Mouse (Mus musculus): ENCODE results near the gene Gm17581. TPM values are rescaled to one million over a fixed set of nuclear protein-coding genes. Genes with fewer than 3 reads are reported as not detected.
"Not testable (repeated sequence)": the region's sequence is repeated elsewhere in the genome, so short reads cannot be mapped to it uniquely, and the experiment has no call there.

Gene Gm17581
- polyA plus RNA-seq, 1 experiment: not detected

- no peak overlapping the region for H3K4me3 ChIP-seq (ENCODE audit: insufficient read depth, low read length)
- no peak overlapping the region for H3K27ac ChIP-seq (ENCODE audit: insufficient read depth, low read length)
- H3K4me1 ChIP-seq (ENCODE audit: control insufficient read depth, insufficient read depth, low read length): peaks cover 4% of the 10 kb centered on the region
- TF ChIP-seq CTCF (IDR thresholded peaks at IDR 0.05; ENCODE audit: extremely low read depth, insufficient read depth, low read length) (no peak), POLR2A (IDR thresholded peaks at IDR 0.05; ENCODE audit: extremely low read depth, insufficient read depth, low read length) (no peak)
These were observed 11.6 kb downstream of the Gm17581 start for GRCm38 (mm10) chr2:155724036-155724435.

- H3K4me1 ChIP-seq (ENCODE audit: control insufficient read depth, insufficient read depth, low read length): no peaks in the 10 kb centered on the region
These were observed 15.1 kb downstream of the Gm17581 start for GRCm38 (mm10) chr2:155720585-155720984.

GRCm38 (mm10) chr2:155717082-155717990, 18.3 kb downstream of the Gm17581 start:
- no peak overlapping the region for H3K27ac ChIP-seq (ENCODE audit: insufficient read depth, low read length)
- H3K4me1 ChIP-seq (ENCODE audit: control insufficient read depth, insufficient read depth, low read length): no peaks in the 10 kb centered on the region
- H3K4me3 ChIP-seq (ENCODE audit: insufficient read depth, low read length): no peak overlapping the region
- TF ChIP-seq CTCF (IDR thresholded peaks at IDR 0.05; ENCODE audit: extremely low read depth, insufficient read depth, low read length) (no peak), POLR2A (IDR thresholded peaks at IDR 0.05; ENCODE audit: extremely low read depth, insufficient read depth, low read length) (no peak)

More at GRCm38 (mm10) chr2:155720585-155720984, 15.1 kb downstream of the Gm17581 start:
- H3K27ac ChIP-seq (ENCODE audit: insufficient read depth, low read length): no peak overlapping the region
- no peak overlapping the region for H3K4me3 ChIP-seq (ENCODE audit: insufficient read depth, low read length)
- TF ChIP-seq CTCF (IDR thresholded peaks at IDR 0.05; ENCODE audit: extremely low read depth, insufficient read depth, low read length): no peak
- TF ChIP-seq POLR2A (IDR thresholded peaks at IDR 0.05; ENCODE audit: extremely low read depth, insufficient read depth, low read length): no peak

GRCm38 (mm10) chr2:155710557-155710956, 25.1 kb downstream of the Gm17581 start:
- no peaks in the 10 kb centered on the region for H3K4me1 ChIP-seq (ENCODE audit: control insufficient read depth, insufficient read depth, low read length)
- H3K4me3 ChIP-seq (ENCODE audit: insufficient read depth, low read length): no peak overlapping the region
- H3K27ac ChIP-seq (ENCODE audit: insufficient read depth, low read length): no peak overlapping the region
- TF ChIP-seq POLR2A (IDR thresholded peaks at IDR 0.05; ENCODE audit: extremely low read depth, insufficient read depth, low read length) (no peak), CTCF (IDR thresholded peaks at IDR 0.05; ENCODE audit: extremely low read depth, insufficient read depth, low read length) (no peak)

GRCm38 (mm10) chr2:155707251-155707650, 28.4 kb downstream of the Gm17581 start:
- H3K27ac ChIP-seq (ENCODE audit: insufficient read depth, low read length): no peak overlapping the region
- H3K4me3 ChIP-seq (ENCODE audit: insufficient read depth, low read length): no peak overlapping the region
- TF ChIP-seq POLR2A (IDR thresholded peaks at IDR 0.05; ENCODE audit: extremely low read depth, insufficient read depth, low read length) (no peak), CTCF (IDR thresholded peaks at IDR 0.05; ENCODE audit: extremely low read depth, insufficient read depth, low read length) (no peak)
- no peaks in the 10 kb centered on the region for H3K4me1 ChIP-seq (ENCODE audit: control insufficient read depth, insufficient read depth, low read length)

GRCm38 (mm10) chr2:155703630-155704029, 32.0 kb downstream of the Gm17581 start:
- Histone ChIP-seq H3K4me1 (ENCODE audit: control insufficient read depth, insufficient read depth, low read length) (no peaks in the 10 kb centered on the region), H3K27ac (ENCODE audit: insufficient read depth, low read length) (no peak overlapping the region), H3K4me3 (ENCODE audit: insufficient read depth, low read length) (no peak overlapping the region)
- no peak for TF ChIP-seq CTCF (IDR thresholded peaks at IDR 0.05; ENCODE audit: extremely low read depth, insufficient read depth, low read length)
- TF ChIP-seq POLR2A (IDR thresholded peaks at IDR 0.05; ENCODE audit: extremely low read depth, insufficient read depth, low read length): no peak

- no peak for TF ChIP-seq CTCF (IDR thresholded peaks at IDR 0.05; ENCODE audit: extremely low read depth, insufficient read depth, low read length)
- no peak for TF ChIP-seq POLR2A (IDR thresholded peaks at IDR 0.05; ENCODE audit: extremely low read depth, insufficient read depth, low read length)
- Histone ChIP-seq H3K27ac (ENCODE audit: insufficient read depth, low read length) (no peak overlapping the region), H3K4me1 (ENCODE audit: control insufficient read depth, insufficient read depth, low read length) (no peaks in the 10 kb centered on the region), H3K4me3 (ENCODE audit: insufficient read depth, low read length) (no peak overlapping the region)
These were observed 34.2 kb downstream of the Gm17581 start for GRCm38 (mm10) chr2:155701399-155701919.

GRCm38 (mm10) chr2:155698443-155698842, 37.2 kb downstream of the Gm17581 start:
- H3K4me3 ChIP-seq (ENCODE audit: insufficient read depth, low read length); H3K4me1 ChIP-seq (ENCODE audit: control insufficient read depth, insufficient read depth, low read length); H3K27ac ChIP-seq (ENCODE audit: insufficient read depth, low read length): not testable (repeated sequence)

GRCm38 (mm10) chr2:155696851-155697250, 38.8 kb downstream of the Gm17581 start:
- H3K27ac ChIP-seq (ENCODE audit: insufficient read depth, low read length): no peak overlapping the region
- no peaks in the 10 kb centered on the region for H3K4me1 ChIP-seq (ENCODE audit: control insufficient read depth, insufficient read depth, low read length)
- no peak for TF ChIP-seq CTCF (IDR thresholded peaks at IDR 0.05; ENCODE audit: extremely low read depth, insufficient read depth, low read length)
- TF ChIP-seq POLR2A (IDR thresholded peaks at IDR 0.05; ENCODE audit: extremely low read depth, insufficient read depth, low read length): no peak
- H3K4me3 ChIP-seq (ENCODE audit: insufficient read depth, low read length): no peak overlapping the region

- Histone ChIP-seq H3K4me3 (ENCODE audit: insufficient read depth, low read length) (no peak overlapping the region), H3K27ac (ENCODE audit: insufficient read depth, low read length) (no peak overlapping the region), H3K4me1 (ENCODE audit: control insufficient read depth, insufficient read depth, low read length) (no peaks in the 10 kb centered on the region)
- TF ChIP-seq CTCF (IDR thresholded peaks at IDR 0.05; ENCODE audit: extremely low read depth, insufficient read depth, low read length) (peak; percentile 70), POLR2A (IDR thresholded peaks at IDR 0.05; ENCODE audit: extremely low read depth, insufficient read depth, low read length) (no peak)
These were observed 39.5 kb downstream of the Gm17581 start for GRCm38 (mm10) chr2:155696091-155696558.

Data from cortical plate, adult 2 months (tissue).